Mouse (Mus musculus) liver, postnatal 0 days (tissue): ENCODE measurements around the gene Pnpla2. TPM values are rescaled to one million over a fixed set of nuclear protein-coding genes. Genes with fewer than 3 reads are reported as not detected.

Experiments
- ATAC-seq: fragments of 200-750 bp; cut with Nextera tagmentation; 2 replicates; pipeline ENCODE4 v1.8.0; 2017; ENCODE audit warnings: mild to moderate bottlenecking, moderate library complexity
- DNase-seq: peaks from one replicate; pipeline ENCODE4 v3.0.0-alpha.2; 2016
- H3K27ac ChIP-seq: fragments of 300-500 bp; sonication (generic); 2 replicates; pipeline ENCODE4 v1.5.1; 2014; ENCODE audit warnings: antibody characterized with exemption, moderate library complexity, mild to moderate bottlenecking, low read depth
- H3K27me3 ChIP-seq: fragments of 300-500 bp; sonication (generic); 2 replicates; pipeline ENCODE4 v1.6.1; 2014; ENCODE audit warnings: low read length, control low read depth, mixed read lengths; ENCODE audit not compliant: insufficient read depth
- H3K36me3 ChIP-seq: fragments of 300-500 bp; sonication (generic); replicated peaks from 2 replicates; pipeline ENCODE4 v1.6.1; 2014; ENCODE audit warnings: mild to moderate bottlenecking, control low read depth, low read length, moderate library complexity, mixed read lengths; ENCODE audit not compliant: insufficient read depth
- H3K4me1 ChIP-seq: fragments of 300-500 bp; sonication (generic); 2 replicates; pipeline ENCODE4 v1.6.1; 2014; ENCODE audit warnings: antibody characterized with exemption, mild to moderate bottlenecking, control low read depth; ENCODE audit not compliant: insufficient read depth
- H3K4me2 ChIP-seq: fragments of 300-500 bp; sonication (generic); 2 replicates; pipeline ENCODE4 v1.6.1; 2014; ENCODE audit warnings: low read depth, mild to moderate bottlenecking, low read length, moderate library complexity, mixed read lengths
- H3K4me3 ChIP-seq: fragments of 300-500 bp; sonication (generic); 2 replicates; pipeline ENCODE4 v1.5.1; 2014; ENCODE audit warnings: low read depth, low read length
- H3K9ac ChIP-seq: fragments of 300-500 bp; sonication (generic); replicated peaks from 2 replicates; pipeline ENCODE4 v1.6.1; 2014; ENCODE audit warnings: mild to moderate bottlenecking, moderate library complexity
- H3K9me3 ChIP-seq: fragments of 300-500 bp; sonication (generic); 2 replicates; pipeline ENCODE4 v1.6.1; 2016; ENCODE audit warnings: mild to moderate bottlenecking, control low read depth, low read length, mixed read lengths
- CTCF ChIP-seq: sonication (generic); IDR thresholded peaks from 2 replicates; pipeline ENCODE4 v1.5.1; 2016; ENCODE audit warnings: antibody characterized with exemption, low read depth
- EP300 ChIP-seq: IDR thresholded peaks from 2 replicates; pipeline ENCODE4 v1.6.1; 2016; ENCODE audit warnings: antibody characterized with exemption, low read depth, mild to moderate bottlenecking
- WGBS: fragments of 180-500 bp; shearing (Covaris S2); extraction: QIAGEN DNeasy Blood & Tissue Kit; methylation state at CpG from one replicate; pipeline ENCODE4 v1.1.7; 2014; ENCODE audit not compliant: insufficient replicate concordance; 5-methylcytosine and 5-hydroxymethylcytosine counted together
- polyA plus RNA-seq: library from polyadenylated mRNA; unstranded; fragments of >200 nt; fragmentation: Nextera tagmentation; extraction: Ambion mirVana; gene quantifications from 2 replicates; pipeline ENCODE4 v1.2.1, GENCODE M21; 2015

Gene Pnpla2
- polyA plus RNA-seq, 1 experiment from 2014 or later, result 47.1 TPM

DNA sequence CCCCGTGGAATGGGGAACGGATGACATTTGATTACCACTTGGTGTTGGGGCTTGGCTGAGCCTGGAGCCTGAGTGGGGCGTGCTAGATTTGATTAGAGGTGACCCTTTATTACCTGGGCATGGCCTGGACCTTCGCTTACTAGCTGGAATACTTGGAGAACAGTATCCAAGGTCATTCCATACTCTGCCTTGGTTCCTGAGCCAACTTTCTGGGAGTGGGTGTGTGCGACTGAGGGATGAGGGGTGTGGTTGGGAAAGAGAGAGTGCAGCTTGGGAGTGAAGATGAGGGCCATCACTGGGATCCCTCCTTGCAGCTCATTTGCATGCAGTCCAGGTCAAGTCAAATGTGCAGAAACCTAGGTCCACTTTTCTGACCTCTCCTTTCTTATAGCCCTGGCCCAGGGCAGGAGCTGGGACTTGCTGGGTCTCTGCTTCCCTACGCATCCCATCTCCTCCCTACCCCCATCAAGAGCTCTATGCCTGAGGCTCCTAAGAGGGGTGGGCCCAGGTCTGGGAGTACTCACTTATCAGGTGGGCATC is 28.2 kb downstream of the Pnpla2 start:
- Histone ChIP-seq H3K4me2 (no peak overlapping the region), H3K36me3 (peaks cover 19% of the 10 kb centered on the region; the same call in 1 of the 2 replicates), H3K9ac (no peak overlapping the region), H3K4me1 (peaks cover 27% of the 10 kb centered on the region), H3K27me3 (peaks cover 18% of the 10 kb centered on the region), H3K27ac (no peak overlapping the region), H3K4me3 (no peak overlapping the region), H3K9me3 (no peaks in the 10 kb centered on the region)
- TF ChIP-seq CTCF (no peak), EP300 (no peak)
- no peak for DNase-seq
- 73% methylated on average over 6 of the region's 6 CpGs for WGBS
- no peak for ATAC-seq

DNA sequence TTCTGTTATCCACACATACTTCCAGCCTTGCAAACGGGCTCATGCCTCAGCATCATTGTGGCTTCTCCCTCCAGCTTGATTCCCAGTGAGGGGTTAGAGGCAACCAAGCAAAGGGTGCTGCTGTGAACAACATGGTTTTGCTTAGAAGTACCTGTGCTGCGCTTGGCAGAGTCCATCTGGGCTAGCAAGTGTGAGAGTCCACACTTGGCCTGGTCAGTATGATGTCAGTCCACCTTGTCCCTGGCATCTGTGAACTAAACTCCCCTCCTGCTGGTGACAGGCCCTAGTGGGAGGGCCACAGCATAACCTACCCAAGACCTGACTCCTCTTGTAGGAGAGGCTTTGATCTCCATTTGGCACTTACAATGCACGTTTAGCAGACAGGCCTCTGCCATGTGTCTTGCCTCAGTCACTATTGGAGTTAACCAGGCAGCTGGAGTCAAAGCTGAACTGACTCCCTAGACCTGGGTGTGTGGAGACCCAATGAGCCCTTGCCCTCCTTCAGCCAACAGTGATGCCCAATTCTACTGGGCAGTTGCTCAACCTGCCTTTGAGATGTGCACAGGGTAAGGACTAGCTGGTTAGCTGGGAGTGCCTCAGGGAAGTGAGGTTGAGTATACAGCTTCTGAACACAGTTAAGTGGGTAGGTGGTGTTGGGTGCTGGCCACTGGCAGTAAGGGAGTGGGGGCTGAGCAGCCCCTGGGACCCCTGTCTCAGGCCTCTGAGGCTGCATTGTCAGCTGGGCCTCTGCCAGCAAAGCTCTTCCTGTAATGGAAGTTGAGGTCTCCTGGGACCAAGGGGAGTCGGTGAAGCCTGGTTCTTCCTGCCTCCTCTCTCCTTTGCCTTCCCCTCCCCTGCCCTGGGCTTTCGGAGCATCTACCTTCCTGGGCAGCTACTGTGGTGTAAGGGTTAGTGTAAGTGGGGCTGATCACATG is 29.5 kb downstream of the Pnpla2 start:
- TF ChIP-seq CTCF, result no peak
- no peak for TF ChIP-seq EP300
- Histone ChIP-seq H3K9ac (no peak overlapping the region), H3K4me2 (no peak overlapping the region), H3K4me1 (peaks cover 23% of the 10 kb centered on the region), H3K9me3 (no peaks in the 10 kb centered on the region), H3K4me3 (no peak overlapping the region), H3K27ac (no peak overlapping the region), H3K27me3 (peaks cover 18% of the 10 kb centered on the region), H3K36me3 (peaks cover 19% of the 10 kb centered on the region; the same call in 1 of the 2 replicates)
- ATAC-seq (no peak), DNase-seq (no peak)
- WGBS, result 67% methylated on average over 5 of the region's 5 CpGs

DNA sequence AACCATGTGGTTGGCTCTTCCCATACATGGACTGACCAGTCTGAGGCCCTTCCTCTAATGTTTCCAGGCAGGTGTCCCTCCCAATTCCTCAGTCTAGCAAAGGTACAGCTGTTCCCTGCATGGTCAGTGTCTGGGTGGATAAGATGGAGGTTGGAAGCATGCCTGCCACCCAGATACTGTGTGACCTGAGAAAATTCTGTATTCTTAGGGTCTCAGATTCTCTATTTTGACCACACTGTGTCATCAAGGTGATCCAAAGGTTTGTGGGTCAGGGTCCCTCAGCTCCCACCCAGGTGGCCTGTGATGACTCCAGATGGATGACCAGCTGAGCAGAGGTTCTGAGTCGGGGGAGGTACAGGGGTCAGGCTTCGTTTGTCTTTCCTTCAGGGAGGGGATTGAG is 30.2 kb downstream of the Pnpla2 start:
- no peaks in the 10 kb centered on the region for H3K9me3 ChIP-seq
- 80% methylated on average over 2 of the region's 2 CpGs for WGBS
- no peak for TF ChIP-seq CTCF
- no peak for TF ChIP-seq EP300
- H3K4me3 ChIP-seq, result no peak overlapping the region
- H3K4me2 ChIP-seq, result no peak overlapping the region
- no peak overlapping the region for H3K9ac ChIP-seq
- DNase-seq, result no peak
- no peak overlapping the region for H3K27ac ChIP-seq
- H3K36me3 ChIP-seq, result peaks cover 19% of the 10 kb centered on the region; the same call in 1 of the 2 replicates
- ATAC-seq, result no peak
- peaks cover 18% of the 10 kb centered on the region for H3K27me3 ChIP-seq
- H3K4me1 ChIP-seq, result peaks cover 23% of the 10 kb centered on the region

DNA sequence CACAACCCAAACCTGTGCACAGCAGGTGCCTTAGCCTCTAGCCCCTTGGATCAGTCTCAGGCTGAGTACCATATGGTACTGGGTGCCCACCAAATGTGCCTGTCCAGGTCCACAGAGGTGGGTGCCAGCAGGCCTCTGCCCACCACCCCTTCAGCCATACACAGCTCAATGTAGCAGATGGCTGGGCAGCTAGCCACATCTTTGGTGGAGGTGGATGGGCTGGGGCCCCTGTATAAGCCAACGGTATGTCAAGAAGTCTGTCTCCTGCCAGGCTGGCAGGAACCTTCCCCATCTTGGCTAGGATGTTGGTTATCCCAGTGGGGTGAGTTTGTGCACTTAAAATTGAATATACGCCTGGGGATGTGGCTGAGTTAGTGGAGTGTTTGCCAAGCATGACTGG is 30.6 kb downstream of the Pnpla2 start:
- Histone ChIP-seq H3K4me2 (no peak overlapping the region), H3K4me1 (peaks cover 23% of the 10 kb centered on the region), H3K9ac (no peak overlapping the region), H3K27me3 (peaks cover 18% of the 10 kb centered on the region), H3K27ac (no peak overlapping the region), H3K4me3 (no peak overlapping the region), H3K36me3 (peaks cover 19% of the 10 kb centered on the region; the same call in 1 of the 2 replicates), H3K9me3 (no peaks in the 10 kb centered on the region)
- TF ChIP-seq EP300 (no peak), CTCF (no peak)
- DNase-seq (no peak), ATAC-seq (no peak)
- 75% methylated on average over 2 of the region's 2 CpGs for WGBS

DNA sequence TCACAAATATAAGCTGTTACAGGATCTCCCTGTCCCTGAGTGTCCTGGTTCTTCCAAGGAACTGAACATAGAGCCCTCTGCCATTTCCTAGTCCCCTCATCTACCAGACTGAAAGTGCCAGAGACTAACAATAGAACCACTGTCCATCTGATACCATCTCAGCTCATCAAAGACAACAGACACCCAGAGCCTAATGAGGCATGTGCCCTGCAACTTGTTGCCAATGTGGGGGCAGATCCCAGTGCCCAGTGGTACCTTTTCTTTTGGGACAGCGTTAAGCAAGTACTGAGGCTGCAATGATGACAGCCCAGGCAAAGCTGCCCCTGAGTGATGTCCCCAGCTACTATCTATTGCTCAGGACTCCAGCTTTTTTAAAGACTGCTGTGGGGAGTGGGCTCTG is 31.2 kb downstream of the Pnpla2 start:
- no peak for TF ChIP-seq CTCF
- no peak for TF ChIP-seq EP300
- Histone ChIP-seq H3K9ac (no peak overlapping the region), H3K9me3 (no peaks in the 10 kb centered on the region), H3K4me2 (no peak overlapping the region), H3K4me3 (no peak overlapping the region), H3K36me3 (peaks cover 21% of the 10 kb centered on the region; the same call in 1 of the 2 replicates), H3K4me1 (peaks cover 18% of the 10 kb centered on the region), H3K27me3 (peaks cover 18% of the 10 kb centered on the region), H3K27ac (no peak overlapping the region)
- DNase-seq (no peak), ATAC-seq (no peak)
- WGBS, result 89% methylated on average over 1 of the region's 1 CpGs

DNA sequence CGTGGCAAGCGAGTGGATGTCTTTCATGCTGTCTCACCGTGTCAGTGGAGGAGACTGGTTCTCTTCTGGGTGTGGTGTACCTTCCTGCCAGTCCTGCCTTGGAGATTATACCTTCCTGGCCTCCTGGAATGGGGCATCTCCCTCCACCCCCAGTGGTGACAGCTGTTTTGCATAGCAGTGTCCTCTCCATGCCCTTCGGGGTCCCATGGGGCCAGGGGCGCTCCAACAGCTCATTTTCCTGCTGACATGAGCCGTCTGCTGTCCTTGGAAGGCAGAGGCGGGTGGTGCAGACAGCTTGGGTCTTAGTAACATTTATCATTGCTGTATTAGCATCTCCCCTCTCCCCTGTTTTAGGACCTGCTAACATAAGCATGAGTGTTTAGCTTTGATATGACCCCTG is 32.1 kb downstream of the Pnpla2 start:
- ATAC-seq (no peak), DNase-seq (no peak)
- Histone ChIP-seq H3K36me3 (peaks cover 23% of the 10 kb centered on the region; the same call in 1 of the 2 replicates), H3K9me3 (no peaks in the 10 kb centered on the region), H3K4me1 (peaks cover 9% of the 10 kb centered on the region), H3K27me3 (peaks cover 11% of the 10 kb centered on the region; the same call in 1 of the 2 replicates), H3K4me3 (no peak overlapping the region), H3K27ac (no peak overlapping the region), H3K4me2 (no peak overlapping the region), H3K9ac (no peak overlapping the region)
- 72% methylated on average over 7 of the region's 7 CpGs for WGBS
- TF ChIP-seq CTCF, result no peak
- no peak for TF ChIP-seq EP300
